Mouse (Mus musculus) MEL (cell line): ENCODE measurements around the gene Zfp1.

Experiments used
- CTCF ChIP-seq, 3 experiments: IDR thresholded peaks in 2 of 3; conservative IDR thresholded peaks in 1 of 3; 2 replicates each; pipeline ENCODE4 v1.5.1; 2011 to 2012; ENCODE audit warnings: low read length in 3 of 3, low read depth in 2 of 3, mild to moderate bottlenecking in 2 of 3, improper control_type of control experiment in 1 of 3, inconsistent platforms in 1 of 3, mixed read lengths in 1 of 3, moderate library complexity in 1 of 3; ENCODE audit not compliant: control insufficient read depth in 1 of 3, insufficient read depth in 1 of 3, poor library complexity in 1 of 3, severe bottlenecking in 1 of 3
- EP300 ChIP-seq, 2 experiments: IDR thresholded peaks; 2 replicates each; pipeline ENCODE4 v1.6.1; 2011; ENCODE audit warnings: improper control_type of control experiment in 2 of 2, low read length in 2 of 2, low read depth in 1 of 2, mild to moderate bottlenecking in 1 of 2
- GATA1 ChIP-seq: IDR thresholded peaks from 2 replicates; pipeline ENCODE4 v1.6.1; 2011; ENCODE audit warnings: low read depth, low read length, improper control_type of control experiment
- JUND ChIP-seq: IDR thresholded peaks from 2 replicates; pipeline ENCODE4 v1.6.1; 2011; ENCODE audit warnings: low read depth, mild to moderate bottlenecking, improper control_type of control experiment, low read length
- MAX ChIP-seq: IDR thresholded peaks from 2 replicates; pipeline ENCODE4 v1.6.1; 2011; ENCODE audit warnings: low read length, improper control_type of control experiment
- ZMIZ1 ChIP-seq: IDR thresholded peaks from 2 replicates; pipeline ENCODE4 v1.6.1; 2012; ENCODE audit warnings: low read depth, mild to moderate bottlenecking, inconsistent platforms, low read length, improper control_type of control experiment, moderate library complexity

- TF ChIP-seq MAX (no peak), JUND (no peak), ZMIZ1 (no peak), GATA1 (no peak), CTCF (IDR thresholded peaks at IDR 0.05 in 2 of 3, conservative IDR thresholded peaks at IDR 0.05 in 1 of 3; ENCODE audit: control insufficient read depth in 1 of 3, insufficient read depth in 1 of 3, low read depth in 2 of 3, low read length in 3 of 3, poor library complexity in 1 of 3, severe bottlenecking in 1 of 3) (no peak), EP300 (IDR thresholded peaks at IDR 0.05; ENCODE audit: low read depth in 1 of 2, low read length in 2 of 2) (no peak)
Observed at GRCm38 (mm10) chr8:111678848-111679247, 35.6 kb downstream of the Zfp1 start.
